Mouse (Mus musculus) neutrophil, adult 65 days (primary cell): ENCODE data around the gene Cdh26. TPM values are rescaled to one million over a fixed set of nuclear protein-coding genes. Genes with fewer than 3 reads are reported as not detected.

Experiments
- total RNA-seq: library from RNA; stranded (reverse); gene quantifications from 2 replicates; pipeline ENCODE4 v1.2.4, GENCODE M21; 2023

The Cdh26 gene
- total RNA-seq: not detected in 2 replicates

DNA sequence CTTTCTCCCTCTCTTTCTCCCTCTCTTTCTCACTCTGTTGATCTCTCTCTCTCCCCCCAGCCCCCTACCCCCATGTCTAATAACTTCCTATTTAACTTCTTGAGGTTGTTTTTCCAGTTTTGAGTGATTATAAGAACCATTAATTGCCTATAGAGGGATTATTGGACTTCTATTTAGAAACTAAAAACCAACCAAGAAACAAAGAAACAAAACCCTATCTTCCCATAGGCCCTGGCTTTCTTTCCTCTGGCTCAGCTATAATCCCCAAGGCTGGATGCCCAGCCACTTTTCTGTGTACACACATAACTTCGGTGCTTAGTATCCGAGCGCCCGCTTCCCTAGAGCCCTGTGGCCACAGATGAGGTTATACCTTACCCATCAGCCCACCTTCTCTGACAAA, at the start of gene Cdh26:
Gene Cdh26, plus strand, starts transcription at position 301 of the 400 bp plus-strand sequence.

DNA sequence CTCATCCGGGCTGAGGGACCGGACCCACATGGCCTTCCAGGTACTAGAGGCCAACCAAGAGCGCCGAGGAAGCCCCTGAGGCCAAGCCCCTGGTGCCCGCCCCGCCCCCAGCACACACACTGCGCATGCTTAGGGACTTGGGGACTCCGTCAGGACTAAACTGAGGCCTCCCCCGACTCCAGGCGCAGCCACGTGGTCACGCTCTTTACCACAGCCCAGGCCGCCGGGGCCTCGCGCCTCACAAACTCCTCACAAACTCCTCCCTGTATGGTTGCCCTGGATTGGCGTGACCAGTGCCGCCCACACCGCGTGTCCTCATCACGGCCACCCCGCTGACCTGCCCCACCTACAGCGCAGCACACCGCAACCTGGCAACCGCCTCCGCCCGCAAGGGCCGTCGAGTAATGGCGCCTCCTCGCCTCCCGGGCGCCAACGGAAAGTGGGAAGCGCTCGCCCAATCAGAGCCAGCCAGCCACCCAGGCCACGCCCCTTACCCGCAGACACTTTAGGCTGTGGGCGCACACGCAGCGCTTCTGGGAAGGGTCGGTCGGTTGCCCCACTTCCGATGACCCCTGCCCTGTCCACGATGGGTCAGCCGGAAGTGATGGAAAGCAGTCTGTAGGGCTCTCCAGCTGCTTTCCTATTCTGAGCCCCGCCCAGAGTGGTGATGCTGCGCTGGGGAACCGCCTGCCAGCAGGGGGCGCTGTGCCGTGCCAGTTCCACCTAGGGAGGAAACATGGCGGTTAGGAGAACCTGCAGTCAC, 23.1 kb upstream of the Cdh26 start, which contains the start of gene Sycp2:
Gene Sycp2, minus strand, starts transcription at position 633 of the 763 bp plus-strand sequence.

DNA sequence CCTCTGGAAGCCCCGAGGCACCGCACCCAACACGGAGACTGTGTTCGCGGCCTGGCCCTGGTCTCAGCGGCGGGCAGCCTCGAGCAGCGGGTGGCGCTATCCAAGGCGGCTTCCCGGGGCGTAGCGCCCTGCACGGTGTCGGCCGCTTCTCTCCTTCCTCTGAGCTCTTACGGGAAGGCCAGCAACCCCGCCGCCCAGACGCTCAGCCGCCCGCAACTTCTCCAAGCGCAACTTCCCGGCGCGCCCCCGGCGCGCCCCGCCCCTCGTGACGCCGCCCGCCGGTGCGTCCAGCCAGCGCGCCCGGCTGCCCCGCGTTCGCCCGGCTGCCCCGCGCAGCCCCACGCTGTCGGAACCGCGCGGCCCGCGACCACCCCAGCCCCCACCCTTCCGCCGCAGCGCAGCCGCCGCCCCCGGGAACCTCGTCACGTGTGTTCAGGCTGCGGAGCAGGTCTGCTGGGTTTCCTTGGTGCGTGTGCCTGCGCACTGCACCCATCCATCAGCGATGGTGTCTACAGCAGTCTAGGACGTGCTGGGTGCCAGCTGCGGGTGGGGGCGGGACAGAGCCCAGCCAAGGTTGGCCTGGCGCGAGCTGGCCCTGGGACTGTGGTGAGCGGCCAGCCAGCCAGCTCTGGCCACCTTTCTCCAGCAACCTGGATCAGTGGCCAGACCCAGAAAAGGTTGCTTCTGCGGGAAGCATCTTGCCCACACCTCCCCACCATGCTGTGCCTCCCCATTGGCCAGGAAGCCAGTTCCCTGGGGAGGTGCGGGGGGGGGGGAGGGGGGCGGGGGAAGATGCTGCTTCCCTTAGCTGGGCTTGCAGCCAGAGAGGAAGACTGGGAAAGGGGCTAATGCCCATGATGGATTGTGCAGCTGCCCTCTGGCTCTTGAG, 15.8 kb upstream of the Cdh26 start, which contains the start of the genes Ppp1r3d and Fam217b:
Gene Ppp1r3d, minus strand, starts transcription at position 212 of the 889 bp plus-strand sequence.
Gene Fam217b, plus strand, starts transcription at position 264 of the 889 bp plus-strand sequence.

Other genes starting within 250 kb of the Cdh26 start
- 9.0 and 10.0 TPM in 2 replicates for gene Sycp2, start 22.8 kb upstream of the Cdh26 start, total RNA-seq
- gene Ppp1r3d, start 16.1 kb upstream of the Cdh26 start, total RNA-seq: 33.4 and 42.4 TPM in 2 replicates
- gene Fam217b, start 16.0 kb upstream of the Cdh26 start, total RNA-seq: 29.3 and 38.9 TPM in 2 replicates